Mouse (Mus musculus) urinary bladder, postnatal 10 days (tissue): ENCODE data around the gene Pln.

ENCODE experiments used
- DNase-seq: peaks from one replicate; pipeline ENCODE4 v3.0.0; 2022; ENCODE audit warnings: low spot score

Gene Pln

DNA sequence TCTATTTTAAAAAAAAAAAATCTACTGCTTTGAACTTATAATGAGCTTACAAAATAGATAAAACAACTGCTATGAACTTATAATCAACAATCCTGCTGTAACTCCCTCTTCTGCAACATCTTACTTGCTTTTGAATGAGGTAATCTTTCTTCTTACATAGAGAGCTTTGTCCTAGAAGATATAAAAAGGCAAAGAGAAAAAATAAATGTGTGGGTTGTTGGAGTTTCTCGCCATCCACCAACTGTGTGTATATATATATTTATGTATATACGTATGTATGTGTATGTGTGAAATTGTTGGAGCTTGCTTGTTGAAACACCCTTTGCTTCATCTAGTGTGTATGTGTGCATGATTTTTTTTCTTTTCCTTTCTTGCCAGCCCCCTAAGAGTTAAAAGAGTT, 29.8 kb downstream of the Pln start:
- no peak for DNase-seq

DNA sequence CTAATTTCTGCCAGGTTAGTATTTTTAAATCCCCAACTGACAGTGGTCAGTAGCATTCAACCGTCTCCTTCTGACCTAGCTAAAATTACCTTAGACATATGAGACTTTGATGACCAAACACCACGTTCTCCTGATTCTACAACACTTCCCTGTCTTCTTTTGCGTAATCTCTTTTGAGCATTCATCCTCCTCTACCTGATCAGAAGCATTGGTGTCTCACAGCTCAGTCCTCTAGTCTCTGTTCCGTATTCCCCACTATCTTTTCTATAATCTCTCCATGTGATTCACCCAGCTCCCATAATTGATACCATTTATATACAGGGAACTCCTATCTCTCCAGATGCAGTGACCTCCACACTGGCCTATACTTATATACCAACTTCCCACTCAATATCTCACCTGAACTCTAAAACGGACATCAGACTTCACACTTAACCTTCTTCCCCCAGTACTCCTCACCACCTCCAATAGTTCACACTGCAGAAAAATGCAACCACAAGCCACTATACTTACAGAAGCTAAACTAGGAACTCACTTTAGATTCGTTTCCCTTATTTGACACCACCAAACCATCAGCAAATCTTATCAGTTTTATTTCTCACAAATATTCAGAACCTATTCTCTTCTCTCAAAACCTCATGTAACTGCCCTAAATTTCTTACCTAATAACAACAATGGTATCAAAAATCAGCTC, 36.6 kb downstream of the Pln start:
- no peak for DNase-seq

DNA sequence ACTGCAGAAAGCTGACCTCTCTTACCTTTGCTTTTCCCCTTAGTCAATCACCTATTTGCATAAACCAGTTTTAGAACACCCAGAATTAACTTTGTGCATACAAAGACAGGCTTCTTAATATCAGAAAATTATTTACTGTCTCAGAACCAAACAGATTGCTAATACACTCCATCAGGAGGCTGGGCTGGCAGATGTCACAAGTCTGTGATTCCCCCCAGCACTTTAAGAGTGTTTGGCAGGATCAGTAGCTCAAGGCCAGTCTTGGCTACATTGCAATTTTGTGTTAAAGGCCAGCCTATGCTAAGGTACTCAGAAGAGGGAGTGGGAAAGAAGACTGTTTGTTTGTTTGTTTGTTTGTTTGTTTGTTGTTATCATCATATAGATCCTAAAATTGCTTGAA, 39.6 kb downstream of the Pln start:
- no peak for DNase-seq

GRCm38 (mm10) chr10:53378296-53378695, 40.8 kb downstream of the Pln start:
- no peak for DNase-seq

- no peak for DNase-seq
These were observed 41.7 kb downstream of the Pln start for GRCm38 (mm10) chr10:53378981-53379708.

GRCm38 (mm10) chr10:53379709-53380106, 42.2 kb downstream of the Pln start, which contains the start of gene Cep85l:
Gene Cep85l (minus strand): TSS chr10:53379947.
- DNase-seq = peak; percentile 61

- DNase-seq = no peak
These were observed 45.4 kb downstream of the Pln start for GRCm38 (mm10) chr10:53382696-53383365.

GRCm38 (mm10) chr10:53384896-53385295, 47.4 kb downstream of the Pln start:
- DNase-seq = no peak

DNA sequence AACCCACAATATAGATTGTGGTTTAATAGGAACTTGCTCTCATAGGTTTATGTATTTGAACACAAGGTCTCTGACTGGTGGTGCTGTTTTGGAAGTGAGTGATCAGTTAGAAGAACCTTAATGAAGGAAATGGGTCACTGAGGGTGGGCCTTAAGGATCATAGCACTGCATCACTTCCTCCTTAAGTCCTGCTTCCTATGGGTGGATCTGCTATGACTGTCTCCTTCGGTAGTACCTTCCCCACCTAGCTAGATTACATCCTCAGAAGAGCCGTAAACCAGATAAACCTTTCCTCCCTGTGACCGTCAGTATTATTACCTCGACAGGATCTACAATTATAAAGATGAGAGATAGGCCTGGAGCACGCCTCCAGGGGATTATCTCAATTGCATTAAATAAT, 48.0 kb downstream of the Pln start:
- DNase-seq = no peak

GRCm38 (mm10) chr10:53388227-53388920, 50.9 kb downstream of the Pln start:
- DNase-seq = no peak

GRCm38 (mm10) chr10:53394923-53395629, 57.6 kb downstream of the Pln start:
- no peak for DNase-seq
